19 mouse cellular contexts compared by ENCODE assay signal in genomic region chr15:100058912-100059311, GRCm38 (mm10). TPM values are rescaled to one million over a fixed set of nuclear protein-coding genes. Genes with fewer than 3 reads are reported as not detected.
A peak's percentile ranks its signal among the peaks of the same experiment; 100 is the strongest.
DNase-seq lines count a peak whose midpoint lies in the region; ATAC-seq and TF ChIP-seq lines count a peak whose summit lies in the region.
"Had no signal": no experiment of that assay in that cellular context is flagged by ENCODE, and none has a peak within 500 bp of the region (broad histone marks: within the 10 kb centered on the region; RNA-seq: fewer than 3 reads in every experiment).

No protein-coding gene starts in this region.

- no peak for TF ChIP-seq CTCF in liver, adult 2 months (IDR thresholded peaks at IDR 0.05; ENCODE audit: low read depth, low read length)
- TF ChIP-seq CTCF in CH12.LX (conservative IDR thresholded peaks at IDR 0.05 in 1 of 2, IDR thresholded peaks at IDR 0.05 in 1 of 2; ENCODE audit: low read depth in 2 of 2, low read length in 2 of 2) = no peak

- no peak for TF ChIP-seq EP300 in CH12.LX (IDR thresholded peaks at IDR 0.05; ENCODE audit: low read length)

- no peak for DNase-seq in heart, embryonic 10.5 days (ENCODE audit: low spot score)
- peak; percentile 35 for DNase-seq in liver, adult 2 months (ENCODE audit: extremely low read depth, low read depth, low spot score)
- DNase-seq in liver = no peak
- no peak for DNase-seq in CH12.LX (ENCODE audit: extremely low read depth)
- peak; percentile 72 for DNase-seq in fat pad, adult 2 months (ENCODE audit: extremely low read depth, low read depth, low spot score)
- DNase-seq in layer of hippocampus, adult 8-10 months (ENCODE audit: low spot score in 2 of 2) = no peak
- DNase-seq: adrenal gland, postnatal 14 days; cerebellum, adult 11-12 months; cerebellum, adult 9-10 months; cerebellum, postnatal 25 days; gastrocnemius, postnatal 36 days; heart, adult 11 months; heart, postnatal 36 days had no signal

- 0 out of 2 replicates have a peak overlapping the region, but pooled peaks have one; percentile 12 for H3K9ac ChIP-seq in heart, embryonic 13.5 days
- H3K9ac ChIP-seq in liver, adult 2 months (ENCODE audit: low read depth, low read length) = no peak overlapping the region
- no peak overlapping the region for H3K9ac ChIP-seq in CH12.LX (ENCODE audit: insufficient read depth, low read depth)
- H3K9ac ChIP-seq: embryonic facial prominence, embryonic 13.5 days; hindbrain, embryonic 12.5 days had no signal

- dilution Hi-C loops in CH12.LX (cut with MboI; ENCODE audit: extremely low pct_ligation_motif_present, extremely low pct_unique_long_range_greater_than_20kb, low sequenced_read_pairs) = no loop called here

- H3K79me2 ChIP-seq in liver, adult 2 months (ENCODE audit: control insufficient read depth, insufficient read depth, low read length) = peaks cover 32% of the 10 kb centered on the region; the same call in 1 of the 2 replicates
- peaks cover 15% of the 10 kb centered on the region for H3K79me2 ChIP-seq in CH12.LX (replicated peaks; ENCODE audit: control insufficient read depth, extremely low read depth, insufficient read depth, poor library complexity, severe bottlenecking)

- no peaks in the 10 kb centered on the region for H3K9me3 ChIP-seq in heart, embryonic 13.5 days
- no peaks in the 10 kb centered on the region for H3K9me3 ChIP-seq in heart, embryonic 10.5 days
- no peaks in the 10 kb centered on the region for H3K9me3 ChIP-seq in CH12.LX (replicated peaks; ENCODE audit: low read length)
- H3K9me3 ChIP-seq: embryonic facial prominence, embryonic 13.5 days; G1E; hindbrain, embryonic 12.5 days had no signal

- no peaks in the 10 kb centered on the region; the same call in 1 of the 2 replicates for H3K36me3 ChIP-seq in heart, embryonic 13.5 days
- H3K36me3 ChIP-seq in heart, embryonic 10.5 days = 0 out of 2 replicates have a peak, but pooled peaks cover 3% of the 10 kb centered on the region
- H3K36me3 ChIP-seq in liver, adult 2 months (ENCODE audit: control insufficient read depth, insufficient read depth, low read length) = no peaks in the 10 kb centered on the region
- peaks cover 0 to 12% of the 10 kb centered on the region in 2 experiments for H3K36me3 ChIP-seq in CH12.LX (replicated peaks in 1 of 2; ENCODE audit: control insufficient read depth in 1 of 2, insufficient read depth in 1 of 2, low read length in 1 of 2)
- H3K36me3 ChIP-seq: hindbrain, embryonic 12.5 days had no signal

- peaks cover 45% of the 10 kb centered on the region for H3K4me1 ChIP-seq in heart, embryonic 13.5 days
- peaks cover 24% of the 10 kb centered on the region for H3K4me1 ChIP-seq in heart, embryonic 10.5 days
- peaks cover 5% of the 10 kb centered on the region; the same call in 1 of the 2 replicates for H3K4me1 ChIP-seq in liver, adult 2 months (ENCODE audit: control insufficient read depth, insufficient read depth, low read length)
- peaks cover 37 to 82% of the 10 kb centered on the region in 2 experiments for H3K4me1 ChIP-seq in CH12.LX (ENCODE audit: control insufficient read depth in 1 of 2, insufficient read depth in 2 of 2)

- 63% methylated on average over 11 of the region's 11 CpGs for WGBS in heart, embryonic 13.5 days
- 66% methylated on average over 11 of the region's 11 CpGs for WGBS in heart, embryonic 10.5 days
- 32% methylated on average over 11 of the region's 11 CpGs for WGBS in liver, adult 2 months

- no peaks in the 10 kb centered on the region for H3K27me3 ChIP-seq in heart, embryonic 13.5 days (replicated peaks)
- no peaks in the 10 kb centered on the region for H3K27me3 ChIP-seq in heart, embryonic 10.5 days (ENCODE audit: insufficient read depth, poor library complexity, severe bottlenecking)
- H3K27me3 ChIP-seq in liver, adult 2 months (ENCODE audit: control insufficient read depth, insufficient read depth, low read length) = no peaks in the 10 kb centered on the region
- no peaks in the 10 kb centered on the region for H3K27me3 ChIP-seq in CH12.LX (replicated peaks)
- H3K27me3 ChIP-seq: embryonic facial prominence, embryonic 13.5 days; hindbrain, embryonic 12.5 days had no signal

- ATAC-seq in heart, embryonic 13.5 days (ENCODE audit: extremely low read depth, insufficient number of reproducible peaks, low FRiP score, low TSS enrichment) = no peak
- ATAC-seq: forebrain, embryonic 14.5 days; hindbrain, postnatal 0 days had no signal

- no peak for TF ChIP-seq POLR2A in liver, adult 2 months (IDR thresholded peaks at IDR 0.05; ENCODE audit: extremely low read depth, insufficient read depth, low read length)
- TF ChIP-seq POLR2A in CH12.LX (IDR thresholded peaks at IDR 0.05; ENCODE audit: low read depth, low read length) = no peak

- no peak for TF ChIP-seq RAD21 in CH12.LX (IDR thresholded peaks at IDR 0.05; ENCODE audit: low read depth, low read length)

- no peak overlapping the region for H3K4me2 ChIP-seq in heart, embryonic 13.5 days
- H3K4me2 ChIP-seq in CH12.LX (ENCODE audit: insufficient read depth, low read depth, poor library complexity, severe bottlenecking) = no peak overlapping the region
- H3K4me2 ChIP-seq: embryonic facial prominence, embryonic 13.5 days; hindbrain, embryonic 12.5 days had no signal

- H3K27ac ChIP-seq in heart, embryonic 13.5 days (replicated peaks) = no peak overlapping the region
- H3K27ac ChIP-seq in heart, embryonic 10.5 days = no peak overlapping the region
- no peak overlapping the region for H3K27ac ChIP-seq in liver, adult 2 months (replicated peaks; ENCODE audit: insufficient read depth, low read depth, low read length)
- peak overlapping the region; percentile 39; the same call in 1 of the 2 replicates for H3K27ac ChIP-seq in CH12.LX (ENCODE audit: insufficient read depth, low read depth)
- H3K27ac ChIP-seq: embryonic facial prominence, embryonic 13.5 days; hindbrain, embryonic 12.5 days; hindbrain, postnatal 0 days had no signal

- H3K4me3 ChIP-seq in heart, embryonic 13.5 days = no peak overlapping the region
- no peak overlapping the region for H3K4me3 ChIP-seq in heart, embryonic 10.5 days
- no peak overlapping the region for H3K4me3 ChIP-seq in liver, adult 2 months (ENCODE audit: insufficient read depth, low read depth, low read length)
- H3K4me3 ChIP-seq in CH12.LX (replicated peaks in 1 of 3; ENCODE audit: low read depth in 2 of 3, low read length in 2 of 3, poor library complexity in 1 of 3) = no peak overlapping the region
- H3K4me3 ChIP-seq: embryonic facial prominence, embryonic 13.5 days; hindbrain, embryonic 12.5 days had no signal

- in situ Hi-C loops in CH12.LX (cut with MboI; ENCODE audit: low pct_ligation_motif_present, low pct_unique_long_range_greater_than_20kb, low sequenced_read_pairs) = no loop called here

TF ChIP-seq in CH12.LX, 34 proteins besides CTCF, POLR2A, EP300 and RAD21:
- TF ChIP-seq TBP (conservative IDR thresholded peaks at IDR 0.05; ENCODE audit: low read depth, low read length) (no peak), TCF12 (IDR thresholded peaks at IDR 0.05; ENCODE audit: low read depth, low read length) (0 out of 2 replicates have a peak, but pooled peaks have one; percentile 32), IRF4 (IDR thresholded peaks at IDR 0.05; ENCODE audit: low read depth, low read length) (peak; percentile 23; the same call in 1 of the 2 replicates), MEF2A (IDR thresholded peaks at IDR 0.05; ENCODE audit: borderline replicate concordance, low read depth, low read length) (0 out of 2 replicates have a peak, but pooled peaks have one; percentile 18), UBTF (IDR thresholded peaks at IDR 0.05; ENCODE audit: low read depth, low read length) (peak; percentile 35; the same call in 1 of the 2 replicates), SMC3 (IDR thresholded peaks at IDR 0.05; ENCODE audit: low read depth, low read length) (no peak), CHD2 (IDR thresholded peaks at IDR 0.05; ENCODE audit: low read length) (no peak), HCFC1 (IDR thresholded peaks at IDR 0.05; ENCODE audit: low read depth, low read length) (no peak), ZKSCAN1 (IDR thresholded peaks at IDR 0.05; ENCODE audit: borderline replicate concordance, low read depth, low read length) (no peak)

RNA-seq across cellular contexts. Expression of gene Dip2b, which starts 20.4 kb away (rescaled TPM):
- 10.6 and 11.3 TPM in 2 replicates for polyA plus RNA-seq in heart, embryonic 13.5 days (2015; fragmentation: Nextera tagmentation; extraction: Ambion mirVana)
- polyA plus RNA-seq in heart, embryonic 10.5 days (2016; fragmentation: Nextera tagmentation; extraction: Ambion mirVana) = 12.2 and 14.0 TPM in 2 replicates
- 3.1 and 5.3 TPM in 2 replicates for total RNA-seq in liver, adult 2 months (2014; rRNA removed)
- 2.0 TPM in 2 replicates for polyA plus RNA-seq in liver, adult 2 months (2012; rRNA removed)
- total RNA-seq in CH12.LX (2012; rRNA removed) (15.1 and 16.7 TPM in 2 replicates), CH12.LX (2014; rRNA removed) (13.0 and 15.7 TPM in 2 replicates)
- 14.3 and 18.2 TPM in 2 replicates for polyA plus RNA-seq in CH12.LX (2012; ENCODE audit: insufficient read length, low read depth)
- total RNA-seq in layer of hippocampus, adult 8-10 months (2022) = 10 to 100 TPM; 46.0 to 55.2 (median 48.7) TPM

Comparison
In these comparisons a context has a peak if more than half of its experiments do, and no peak if none do; other contexts are left out.
1. DNase-seq: peak in liver, adult 2 months (single experiment) and fat pad, adult 2 months (single experiment); none in heart, embryonic 10.5 days (single experiment), liver (single experiment), CH12.LX (single experiment) and layer of hippocampus, adult 8-10 months (0 of 2).